8 mouse cellular contexts compared by ENCODE assay signal in the genomic region with DNA sequence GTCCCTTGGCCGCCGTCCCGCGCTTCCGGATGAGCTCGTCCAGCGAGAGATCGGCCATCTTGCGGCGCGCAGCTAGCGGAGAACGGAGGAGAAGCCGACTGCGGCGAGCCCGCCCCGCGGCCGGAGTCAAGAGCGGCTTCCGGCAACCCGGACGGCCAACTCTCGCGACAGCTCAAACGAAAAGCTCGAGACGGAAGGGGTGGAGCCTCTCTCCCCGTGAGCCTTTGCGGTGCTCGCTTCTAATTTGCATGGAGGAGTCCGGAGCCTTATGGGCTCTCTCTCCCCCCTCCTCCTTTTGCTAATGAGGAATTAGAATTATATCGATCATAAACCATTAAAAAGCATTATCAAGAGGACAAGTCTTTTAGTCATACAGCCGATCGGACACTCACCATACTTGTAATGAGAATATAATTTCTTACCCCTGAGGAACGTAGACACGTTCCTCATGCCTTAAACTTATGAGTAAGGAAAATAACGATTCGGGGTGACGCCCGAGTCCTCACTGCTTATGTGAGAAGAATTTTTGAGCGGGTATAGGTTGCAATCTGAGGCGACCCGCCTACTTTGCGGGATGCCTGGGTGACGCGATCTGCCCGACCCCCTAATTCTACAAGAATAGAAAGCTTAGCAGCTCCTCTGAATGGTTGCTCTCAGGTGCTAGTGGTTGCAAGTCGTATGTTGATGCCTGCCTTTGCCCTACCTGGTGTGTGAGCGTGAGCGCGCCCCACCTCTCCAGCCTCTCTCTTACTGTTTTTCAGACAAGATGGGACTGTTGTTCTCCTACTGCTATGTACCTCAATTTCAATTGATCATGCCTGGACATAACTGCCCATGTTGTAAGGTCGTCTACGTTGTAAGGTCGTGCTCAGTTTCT. TPM values are rescaled to one million over a fixed set of nuclear protein-coding genes. Genes with fewer than 3 reads are reported as not detected.
A peak's percentile ranks its signal among the peaks of the same experiment; 100 is the strongest.
DNase-seq lines count a peak whose midpoint lies in the region; ATAC-seq and TF ChIP-seq lines count a peak whose summit lies in the region.

Gene Poldip3, minus strand, starts transcription at position 189 of the 877 bp plus-strand sequence.

- peak within 1 kb of the TSS; percentile 94 for H3K4me2 ChIP-seq in heart, embryonic 11.5 days
- H3K4me2 ChIP-seq in kidney, embryonic 16.5 days (replicated peaks; ENCODE audit: low read depth, low read length) = peak within 1 kb of the TSS; percentile 90
- peak within 1 kb of the TSS; percentile 77 for H3K4me2 ChIP-seq in myocyte (ENCODE audit: low read depth)

- DNase-seq in B cell, adult 2 months = peak; percentile 99
- DNase-seq in brain, adult 2 months (ENCODE audit: low read depth, low spot score) = peak; percentile 99
- peak; percentile 90 for DNase-seq in liver, adult 2 months (ENCODE audit: extremely low read depth, low read depth, low spot score)
- peak; percentile 99 for DNase-seq in splenic B cell, adult 2 months (ENCODE audit: low read depth, low spot score)

- peaks cover 38% of the 10 kb centered on the region for H3K79me2 ChIP-seq in liver, adult 2 months (ENCODE audit: control insufficient read depth, insufficient read depth, low read length)
- peaks cover 44% of the 10 kb centered on the region for H3K79me2 ChIP-seq in myocyte (ENCODE audit: control insufficient read depth, insufficient read depth)

- peak; percentile 88 for ATAC-seq in erythroblast, adult 5-6 weeks (replicated peaks; ENCODE audit: low FRiP score, poor library complexity, severe bottlenecking)
- peak; percentile 92 for ATAC-seq in heart, embryonic 11.5 days (replicated peaks; ENCODE audit: insufficient number of reproducible peaks, low FRiP score, low TSS enrichment)
- peak; percentile 93 for ATAC-seq in kidney, embryonic 16.5 days (ENCODE audit: low FRiP score, low TSS enrichment)

- peak within 1 kb of the TSS; percentile 96 for H3K4me3 ChIP-seq in heart, embryonic 11.5 days (ENCODE audit: low read depth, low read length)
- H3K4me3 ChIP-seq in kidney, embryonic 16.5 days (ENCODE audit: low read length) = peak within 1 kb of the TSS; percentile 93
- peak within 1 kb of the TSS; percentile 98 for H3K4me3 ChIP-seq in liver, adult 2 months (ENCODE audit: insufficient read depth, low read depth, low read length)
- peak within 1 kb of the TSS; percentile 94 for H3K4me3 ChIP-seq in myocyte

- no peaks in the 10 kb centered on the region for H3K9me3 ChIP-seq in heart, embryonic 11.5 days (replicated peaks; ENCODE audit: control insufficient read depth, low read length)
- no peaks in the 10 kb centered on the region for H3K9me3 ChIP-seq in kidney, embryonic 16.5 days (ENCODE audit: low read length)

- peak within 1 kb of the TSS; percentile 79 for H3ac ChIP-seq in myocyte (ENCODE audit: control insufficient read depth, insufficient read length)

- peak within 1 kb of the TSS; percentile 97 for H3K9ac ChIP-seq in heart, embryonic 11.5 days (ENCODE audit: low read depth, low read length)
- H3K9ac ChIP-seq in kidney, embryonic 16.5 days (replicated peaks; ENCODE audit: low read length) = peak within 1 kb of the TSS; percentile 99
- H3K9ac ChIP-seq in liver, adult 2 months (ENCODE audit: low read depth, low read length) = peak within 1 kb of the TSS; percentile 99

- peak within 1 kb of the TSS; percentile 97 for H3K27ac ChIP-seq in heart, embryonic 11.5 days (ENCODE audit: low read depth, low read length)
- H3K27ac ChIP-seq in kidney, embryonic 16.5 days (ENCODE audit: low read length) = peak within 1 kb of the TSS; percentile 96
- H3K27ac ChIP-seq in liver, adult 2 months (replicated peaks; ENCODE audit: insufficient read depth, low read depth, low read length) = peak within 1 kb of the TSS; percentile 97

- H3K36me3 ChIP-seq in heart, embryonic 11.5 days (ENCODE audit: control insufficient read depth, insufficient read depth, low read length) = peaks cover 18% of the 10 kb centered on the region
- H3K36me3 ChIP-seq in kidney, embryonic 16.5 days (ENCODE audit: insufficient read depth, low read length) = peaks cover 25% of the 10 kb centered on the region
- H3K36me3 ChIP-seq in liver, adult 2 months (ENCODE audit: control insufficient read depth, insufficient read depth, low read length) = peaks cover 8% of the 10 kb centered on the region; the same call in 1 of the 2 replicates
- peaks cover 36% of the 10 kb centered on the region for H3K36me3 ChIP-seq in myocyte (ENCODE audit: control insufficient read depth, insufficient read depth)
- no peaks in the 10 kb centered on the region for H3K36me3 ChIP-seq in splenic B cell, adult 2 months (ENCODE audit: control insufficient read depth, insufficient read depth, low read length, poor library complexity, severe bottlenecking)

- WGBS in heart, embryonic 11.5 days (ENCODE audit: insufficient replicate concordance) = under 1% methylated on average over 56 of the region's 56 CpGs
- WGBS in kidney, embryonic 16.5 days = under 1% methylated on average over 56 of the region's 56 CpGs
- under 1% methylated on average over 56 of the region's 56 CpGs for WGBS in liver, adult 2 months

- TF ChIP-seq CTCF in liver, adult 2 months (IDR thresholded peaks at IDR 0.05; ENCODE audit: low read depth, low read length) = no peak

- peaks cover 5% of the 10 kb centered on the region for H3K4me1 ChIP-seq in heart, embryonic 11.5 days (ENCODE audit: control insufficient read depth, insufficient read depth, low read length)
- H3K4me1 ChIP-seq in kidney, embryonic 16.5 days (ENCODE audit: insufficient read depth, low read length) = peaks cover 12% of the 10 kb centered on the region
- H3K4me1 ChIP-seq in liver, adult 2 months (ENCODE audit: control insufficient read depth, insufficient read depth, low read length) = peaks cover 10% of the 10 kb centered on the region

- peak; percentile 91 for TF ChIP-seq POLR2A in liver, adult 2 months (IDR thresholded peaks at IDR 0.05; ENCODE audit: extremely low read depth, insufficient read depth, low read length)
- peak; percentile 99 for TF ChIP-seq POLR2A in myocyte (IDR thresholded peaks at IDR 0.05; ENCODE audit: insufficient read length, low read depth)

- H3K27me3 ChIP-seq in heart, embryonic 11.5 days (ENCODE audit: control insufficient read depth, insufficient read depth, low read length) = no peaks in the 10 kb centered on the region
- H3K27me3 ChIP-seq in kidney, embryonic 16.5 days (ENCODE audit: insufficient read depth, low read length) = no peaks in the 10 kb centered on the region
- H3K27me3 ChIP-seq in liver, adult 2 months (ENCODE audit: control insufficient read depth, insufficient read depth, low read length) = no peaks in the 10 kb centered on the region
- H3K27me3 ChIP-seq in myocyte (ENCODE audit: control insufficient read depth, insufficient read depth, insufficient read length) = no peaks in the 10 kb centered on the region
- no peaks in the 10 kb centered on the region for H3K27me3 ChIP-seq in splenic B cell, adult 2 months (ENCODE audit: control insufficient read depth, insufficient read depth, low read length, poor library complexity, severe bottlenecking)

TF ChIP-seq in myocyte, 11 proteins besides CTCF, POLR2A, EP300 and RAD21:
- peak in 1 of 3 experiments; percentile 13 for TF ChIP-seq MYOD1 (IDR thresholded peaks at IDR 0.05; ENCODE audit: control insufficient read depth in 1 of 3, insufficient read length in 2 of 3, low read depth in 2 of 3)
- TF ChIP-seq MYOG (IDR thresholded peaks at IDR 0.05; ENCODE audit: control insufficient read depth in 1 of 3, insufficient read depth in 1 of 3, insufficient read length in 2 of 3, low read depth in 2 of 3) = no peak
- TF ChIP-seq TCF3 (IDR thresholded peaks at IDR 0.05; ENCODE audit: insufficient read length, low read depth) = peak; percentile 38
- TF ChIP-seq USF1 (IDR thresholded peaks at IDR 0.05; ENCODE audit: low read depth) = no peak
- no peak for TF ChIP-seq TCF12 (IDR thresholded peaks at IDR 0.05; ENCODE audit: insufficient read depth, poor library complexity, severe bottlenecking)
- peak; percentile 72 for TF ChIP-seq SRF (IDR thresholded peaks at IDR 0.05; ENCODE audit: control insufficient read depth, insufficient read length, low read depth)
- TF ChIP-seq MAX (IDR thresholded peaks at IDR 0.05; ENCODE audit: low read depth) = no peak
- peak; percentile 86; the same call in 1 of the 2 replicates for TF ChIP-seq CEBPB (IDR thresholded peaks at IDR 0.05; ENCODE audit: insufficient read depth, poor library complexity, severe bottlenecking)
- TF ChIP-seq REST (IDR thresholded peaks at IDR 0.05; ENCODE audit: insufficient read depth, insufficient read length) = no peak
- TF ChIP-seq E2F4 (IDR thresholded peaks at IDR 0.05; ENCODE audit: insufficient read depth) = no peak
- peak; percentile 100 for TF ChIP-seq POLR2AphosphoS2 (IDR thresholded peaks at IDR 0.05; ENCODE audit: insufficient read length, low read depth)

RNA-seq across cellular contexts. Expression of gene Poldip3, which starts in this region (rescaled TPM):
- 27.4 and 35.7 TPM in 2 replicates for total RNA-seq in erythroblast, adult 5-6 weeks (2015; ENCODE audit: low replicate concordance)
- 52.5 and 62.3 TPM in 2 replicates for total RNA-seq in erythroblast, adult 5-6 weeks (2017; ENCODE audit: low replicate concordance)
- 88.5 and 89.4 TPM in 2 replicates for polyA plus RNA-seq in heart, embryonic 11.5 days (2014; fragmentation: Nextera tagmentation; extraction: Ambion mirVana)
- polyA plus RNA-seq in kidney, embryonic 16.5 days (2015; fragmentation: Nextera tagmentation; extraction: Ambion mirVana) = 153 and 161 TPM in 2 replicates
- total RNA-seq in liver, adult 2 months (2014; rRNA removed) = 21.6 and 24.8 TPM in 2 replicates
- 25.5 and 34.6 TPM in 2 replicates for polyA plus RNA-seq in liver, adult 2 months (2012; rRNA removed)
- polyA plus RNA-seq in myocyte (2012; fragmentation: generic; extraction: Trizol) = 85.9 TPM

Comparison
In these comparisons a context has a peak if more than half of its experiments do, and no peak if none do; other contexts are left out.
1. Peak in every context shown above with its lines: DNase-seq, ATAC-seq, H3K4me3 ChIP-seq and H3K27ac ChIP-seq.